Mouse (Mus musculus): Measurements from ENCODE around the gene Brd7. TPM values are rescaled to one million over a fixed set of nuclear protein-coding genes. Genes with fewer than 3 reads are reported as not detected.

Gene Brd7
- total and polyA plus RNA-seq, 3 experiments: 31.9 to 106 (median 46.3) TPM

DNA sequence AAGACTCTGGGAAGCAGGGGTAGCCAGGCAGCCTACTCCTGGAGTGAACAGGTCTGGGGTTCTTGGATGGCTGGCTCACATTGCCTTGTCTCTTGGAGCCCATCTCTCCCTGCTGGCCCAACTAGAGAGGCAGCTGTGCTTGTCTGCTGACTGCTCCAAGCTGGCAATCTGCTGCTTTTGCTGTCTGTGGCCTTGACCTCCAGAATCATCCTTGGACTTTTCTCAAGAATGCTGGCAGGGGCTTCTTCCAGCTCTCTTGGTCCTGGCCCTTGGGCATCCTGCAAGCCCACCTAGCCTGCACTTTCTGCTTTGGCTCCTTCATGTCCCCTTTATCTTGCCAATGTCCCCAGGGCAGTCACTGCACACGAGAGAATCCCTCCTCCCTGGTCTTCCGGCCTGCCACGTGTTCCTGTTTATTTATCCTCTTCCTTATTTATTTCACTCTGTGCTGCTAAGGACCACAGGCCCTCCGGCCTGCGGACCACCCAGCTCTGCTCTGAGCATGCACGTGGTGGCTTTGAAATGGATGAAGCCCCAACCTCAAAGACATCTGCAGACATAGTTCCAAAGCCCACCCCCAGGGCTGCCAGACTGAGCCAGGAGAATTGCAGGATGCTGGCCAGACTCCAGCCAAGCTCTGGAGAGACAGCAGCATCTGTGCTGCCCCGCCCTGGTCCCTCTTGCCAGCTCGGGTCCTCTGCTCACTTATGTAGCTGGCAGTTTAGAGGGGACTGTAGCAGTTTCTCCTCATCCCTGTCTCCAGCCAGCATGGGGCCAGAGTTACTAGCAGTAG lies 45.7 kb downstream of the Brd7 start:
- no peak overlapping the region for H3K27ac ChIP-seq (ENCODE audit: insufficient read depth, low read depth)
- H3K4me1 ChIP-seq (ENCODE audit: control insufficient read depth in 1 of 2, insufficient read depth in 2 of 2): no peaks in the 10 kb centered on the region; a peak in 1 of 4 replicates
- H3K27me3 ChIP-seq (replicated peaks): no peaks in the 10 kb centered on the region
- H3K36me3 ChIP-seq (replicated peaks in 1 of 2; ENCODE audit: control insufficient read depth in 1 of 2, insufficient read depth in 1 of 2, low read length in 1 of 2): peaks cover 83 to 99% of the 10 kb centered on the region in 2 experiments
- in situ Hi-C loops (cut with MboI; ENCODE audit: low pct_ligation_motif_present, low pct_unique_long_range_greater_than_20kb, low sequenced_read_pairs): no loop called here
- no peaks in the 10 kb centered on the region for H3K79me2 ChIP-seq (replicated peaks; ENCODE audit: control insufficient read depth, extremely low read depth, insufficient read depth, poor library complexity, severe bottlenecking)
- no peak overlapping the region for H3K9ac ChIP-seq (ENCODE audit: insufficient read depth, low read depth)
- DNase-seq (ENCODE audit: extremely low read depth): no peak
- no peaks in the 10 kb centered on the region for H3K9me3 ChIP-seq (replicated peaks; ENCODE audit: low read length)
- no peak overlapping the region for H3K4me3 ChIP-seq (replicated peaks in 1 of 3; ENCODE audit: low read depth in 2 of 3, low read length in 2 of 3, poor library complexity in 1 of 3)
- dilution Hi-C loops (cut with MboI; ENCODE audit: extremely low pct_ligation_motif_present, extremely low pct_unique_long_range_greater_than_20kb, low sequenced_read_pairs): no loop called here
- no peak overlapping the region for H3K4me2 ChIP-seq (ENCODE audit: insufficient read depth, low read depth, poor library complexity, severe bottlenecking)
- TF ChIP-seq RAD21 (IDR thresholded peaks at IDR 0.05; ENCODE audit: low read depth, low read length) (no peak), TCF12 (IDR thresholded peaks at IDR 0.05; ENCODE audit: low read depth, low read length) (no peak), USF2 (conservative IDR thresholded peaks at IDR 0.05; ENCODE audit: low read depth, low read length) (no peak), ZKSCAN1 (IDR thresholded peaks at IDR 0.05; ENCODE audit: borderline replicate concordance, low read depth, low read length) (no peak), MAFK (IDR thresholded peaks at IDR 0.05; ENCODE audit: insufficient replicate concordance, low read length) (no peak), HCFC1 (IDR thresholded peaks at IDR 0.05; ENCODE audit: low read depth, low read length) (no peak), ELF1 (IDR thresholded peaks at IDR 0.05; ENCODE audit: low read depth, low read length) (no peak)

DNA sequence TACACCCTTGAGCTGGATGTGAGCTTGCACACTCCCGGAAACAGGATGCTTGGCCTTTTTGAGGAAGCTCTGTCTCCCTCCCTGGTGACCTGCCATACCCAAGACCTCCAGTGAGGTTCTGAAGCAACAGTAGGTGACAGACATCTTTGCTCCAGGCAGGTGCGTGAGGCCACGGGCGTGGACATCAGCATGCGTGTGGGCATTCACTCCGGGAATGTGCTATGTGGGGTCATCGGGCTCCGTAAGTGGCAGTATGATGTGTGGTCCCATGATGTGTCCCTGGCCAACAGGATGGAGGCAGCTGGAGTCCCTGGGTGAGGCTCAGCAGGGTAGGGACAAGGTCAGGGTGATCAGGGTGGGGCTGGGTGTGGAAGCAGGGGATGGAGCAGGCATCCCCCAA lies 46.7 kb downstream of the Brd7 start:
- DNase-seq (ENCODE audit: extremely low read depth): no peak
- dilution Hi-C loops (cut with MboI; ENCODE audit: extremely low pct_ligation_motif_present, extremely low pct_unique_long_range_greater_than_20kb, low sequenced_read_pairs) (no loop called here), in situ Hi-C loops (cut with MboI; ENCODE audit: low pct_ligation_motif_present, low pct_unique_long_range_greater_than_20kb, low sequenced_read_pairs) (no loop called here)
- Histone ChIP-seq H3K9me3 (replicated peaks; ENCODE audit: low read length) (no peaks in the 10 kb centered on the region), H3K79me2 (replicated peaks; ENCODE audit: control insufficient read depth, extremely low read depth, insufficient read depth, poor library complexity, severe bottlenecking) (no peaks in the 10 kb centered on the region), H3K9ac (ENCODE audit: insufficient read depth, low read depth) (no peak overlapping the region), H3K27ac (ENCODE audit: insufficient read depth, low read depth) (no peak overlapping the region), H3K36me3 (replicated peaks in 1 of 2; ENCODE audit: control insufficient read depth in 1 of 2, insufficient read depth in 1 of 2, low read length in 1 of 2) (peaks cover 80 to 99% of the 10 kb centered on the region in 2 experiments), H3K27me3 (replicated peaks) (no peaks in the 10 kb centered on the region), H3K4me3 (replicated peaks in 1 of 3; ENCODE audit: low read depth in 2 of 3, low read length in 2 of 3, poor library complexity in 1 of 3) (no peak overlapping the region), H3K4me2 (ENCODE audit: insufficient read depth, low read depth, poor library complexity, severe bottlenecking) (no peak overlapping the region), H3K4me1 (ENCODE audit: control insufficient read depth in 1 of 2, insufficient read depth in 2 of 2) (peaks cover 6 to 10% of the 10 kb centered on the region in 2 experiments)
- TF ChIP-seq HCFC1 (IDR thresholded peaks at IDR 0.05; ENCODE audit: low read depth, low read length) (no peak), ETS1 (conservative IDR thresholded peaks at IDR 0.05; ENCODE audit: low read depth, low read length) (no peak), E2F4 (IDR thresholded peaks at IDR 0.05; ENCODE audit: insufficient replicate concordance, low read depth, low read length) (no peak)

- Histone ChIP-seq H3K4me2 (ENCODE audit: insufficient read depth, low read depth, poor library complexity, severe bottlenecking) (no peak overlapping the region), H3K27me3 (replicated peaks) (no peaks in the 10 kb centered on the region), H3K36me3 (replicated peaks in 1 of 2; ENCODE audit: control insufficient read depth in 1 of 2, insufficient read depth in 1 of 2, low read length in 1 of 2) (peaks cover 70 to 94% of the 10 kb centered on the region in 2 experiments), H3K4me3 (replicated peaks in 1 of 3; ENCODE audit: low read depth in 2 of 3, low read length in 2 of 3, poor library complexity in 1 of 3) (no peak overlapping the region), H3K79me2 (replicated peaks; ENCODE audit: control insufficient read depth, extremely low read depth, insufficient read depth, poor library complexity, severe bottlenecking) (no peaks in the 10 kb centered on the region), H3K9ac (ENCODE audit: insufficient read depth, low read depth) (no peak overlapping the region), H3K4me1 (ENCODE audit: control insufficient read depth in 1 of 2, insufficient read depth in 2 of 2) (peaks cover 19 to 23% of the 10 kb centered on the region in 2 experiments), H3K27ac (ENCODE audit: insufficient read depth, low read depth) (no peak overlapping the region), H3K9me3 (replicated peaks; ENCODE audit: low read length) (no peaks in the 10 kb centered on the region)
- TF ChIP-seq SMC3 (IDR thresholded peaks at IDR 0.05; ENCODE audit: low read depth, low read length): no peak
- TF ChIP-seq NRF1 (IDR thresholded peaks at IDR 0.05; ENCODE audit: low read depth, low read length): no peak
- TF ChIP-seq ELF1 (IDR thresholded peaks at IDR 0.05; ENCODE audit: low read depth, low read length): no peak
- TF ChIP-seq GABPA (IDR thresholded peaks at IDR 0.05; ENCODE audit: insufficient replicate concordance, low read depth, low read length): no peak
- no peak for TF ChIP-seq CTCF (conservative IDR thresholded peaks at IDR 0.05 in 1 of 2, IDR thresholded peaks at IDR 0.05 in 1 of 2; ENCODE audit: low read depth in 2 of 2, low read length in 2 of 2)
- no peak for TF ChIP-seq JUND (conservative IDR thresholded peaks at IDR 0.05; ENCODE audit: low read depth, low read length)
- TF ChIP-seq ETS1 (conservative IDR thresholded peaks at IDR 0.05; ENCODE audit: low read depth, low read length): no peak
- no peak for TF ChIP-seq ZNF384 (IDR thresholded peaks at IDR 0.05; ENCODE audit: low read depth, low read length)
- TF ChIP-seq POLR2A (IDR thresholded peaks at IDR 0.05; ENCODE audit: low read depth, low read length): no peak
- no peak for TF ChIP-seq PAX5 (IDR thresholded peaks at IDR 0.05; ENCODE audit: low read length)
- TF ChIP-seq BHLHE40 (IDR thresholded peaks at IDR 0.05; ENCODE audit: low read depth, low read length): no peak
- TF ChIP-seq NELFE (IDR thresholded peaks at IDR 0.05; ENCODE audit: low read depth, low read length): no peak
- TF ChIP-seq TBP (conservative IDR thresholded peaks at IDR 0.05; ENCODE audit: low read depth, low read length): no peak
- in situ Hi-C loops (cut with MboI; ENCODE audit: low pct_ligation_motif_present, low pct_unique_long_range_greater_than_20kb, low sequenced_read_pairs): loop anchor here (5.0 kb wide), 2 partner anchors 38 to 42 kb away; partner anchors contain the start of gene Adcy7
- DNase-seq (ENCODE audit: extremely low read depth): no peak
- dilution Hi-C loops (cut with MboI; ENCODE audit: extremely low pct_ligation_motif_present, extremely low pct_unique_long_range_greater_than_20kb, low sequenced_read_pairs): no loop called here
Measured at GRCm38 (mm10) chr8:88313991-88314390, 48.0 kb downstream of the Brd7 start.
